Mouse (Mus musculus) ES-Bruce4 (cell line): ENCODE results near the gene 1700020D05Rik. TPM values are rescaled to one million over a fixed set of nuclear protein-coding genes. Genes with fewer than 3 reads are reported as not detected.

Experiments used
- H3K27ac ChIP-seq: 2 replicates; pipeline ENCODE4 v1.5.1; 2012; ENCODE audit warnings: low read length, inconsistent platforms; ENCODE audit not compliant: insufficient read depth
- H3K27me3 ChIP-seq: 2 replicates; pipeline ENCODE4 v1.6.1; 2012; ENCODE audit warnings: mild to moderate bottlenecking, low read length, inconsistent platforms; ENCODE audit not compliant: control insufficient read depth, poor library complexity, insufficient read depth, severe bottlenecking
- H3K36me3 ChIP-seq: 2 replicates; pipeline ENCODE4 v1.6.1; 2012; ENCODE audit warnings: inconsistent platforms, mild to moderate bottlenecking, low read length, moderate library complexity; ENCODE audit not compliant: control insufficient read depth, poor library complexity, insufficient read depth, severe bottlenecking
- H3K4me1 ChIP-seq: one replicate; pipeline ENCODE4 v1.8.1; 2011; ENCODE audit warnings: low read length; ENCODE audit not compliant: control insufficient read depth, insufficient read depth
- H3K4me3 ChIP-seq: 2 replicates; pipeline ENCODE4 v1.5.1; 2011; ENCODE audit warnings: low read depth, mild to moderate bottlenecking, low read length
- H3K9ac ChIP-seq: 2 replicates; pipeline ENCODE4 v1.6.1; 2012; ENCODE audit warnings: low read depth, mild to moderate bottlenecking, inconsistent platforms; ENCODE audit not compliant: poor library complexity, severe bottlenecking
- H3K9me3 ChIP-seq: replicated peaks from 2 replicates; pipeline ENCODE4 v1.6.1; 2012; ENCODE audit warnings: mild to moderate bottlenecking, low read length, inconsistent platforms; ENCODE audit not compliant: control insufficient read depth, poor library complexity, insufficient read depth, severe bottlenecking
- CTCF ChIP-seq: IDR thresholded peaks from one replicate; pipeline ENCODE4 v1.8.1; 2011; ENCODE audit warnings: low read depth, low read length
- EP300 ChIP-seq: IDR thresholded peaks from 2 replicates; pipeline ENCODE4 v1.6.1; 2011; ENCODE audit warnings: low read depth, low read length; ENCODE audit not compliant: insufficient read depth
- POLR2A ChIP-seq: IDR thresholded peaks from one replicate; pipeline ENCODE4 v1.8.1; 2011; ENCODE audit warnings: low read length; ENCODE audit not compliant: insufficient read depth
- polyA plus RNA-seq: library from polyadenylated mRNA; stranded (reverse); fragments of >200 nt; gene quantifications from 2 replicates; pipeline ENCODE4 v1.2.4, GENCODE M21; 2011; ENCODE audit warnings: low read depth; ENCODE audit not compliant: missing spikeins, insufficient read depth, insufficient read length

The 1700020D05Rik gene
- polyA plus RNA-seq, 1 experiment: 0.99 TPM

DNA sequence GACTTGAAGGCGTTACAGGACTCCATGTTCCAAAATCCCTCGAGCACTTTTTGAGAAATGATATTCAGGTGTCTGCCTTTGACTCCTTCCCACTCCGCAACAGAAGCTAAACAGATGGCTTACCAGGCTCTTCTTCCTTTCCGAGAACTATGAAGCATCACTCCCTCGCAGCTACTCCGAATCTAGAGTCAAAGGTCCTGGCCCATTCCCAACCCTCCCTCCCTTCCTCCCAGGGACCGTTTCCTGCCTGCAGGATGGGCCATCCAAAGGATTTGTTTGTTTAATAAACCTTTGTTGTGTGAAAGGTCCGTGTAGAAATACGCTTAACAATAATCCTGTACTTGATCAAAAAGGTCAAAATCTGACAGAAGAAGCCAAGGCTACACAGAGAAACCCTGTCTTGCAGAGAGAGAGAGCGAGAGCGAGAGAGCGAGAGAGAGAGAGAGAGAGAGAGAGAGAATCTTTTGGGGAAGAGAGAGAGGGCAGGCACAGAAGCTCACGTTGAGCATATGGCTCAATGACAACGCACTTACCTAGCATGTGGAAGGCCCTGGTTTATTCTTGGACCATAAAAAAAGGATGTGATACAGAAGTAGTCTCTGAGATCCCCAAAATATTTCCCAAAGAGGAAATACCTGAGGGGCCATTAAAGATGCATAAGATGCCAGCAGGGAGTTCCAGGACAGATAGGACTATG is 45.7 kb downstream of the 1700020D05Rik start, which contains the start of gene Ccdc85b:
Gene Ccdc85b (minus strand): TSS at position 149 of the 697 bp plus-strand sequence.
- H3K4me1 ChIP-seq: no peaks in the 10 kb centered on the region
- H3K27me3 ChIP-seq: no peaks in the 10 kb centered on the region
- no peak for TF ChIP-seq POLR2A
- TF ChIP-seq EP300: no peak
- no peak for TF ChIP-seq CTCF
- no peaks in the 10 kb centered on the region; the same call in 1 of the 2 replicates for H3K36me3 ChIP-seq
- peak within 1 kb of the TSS; percentile 86 for H3K9ac ChIP-seq
- peak within 1 kb of the TSS; percentile 64 for H3K4me3 ChIP-seq
- H3K9me3 ChIP-seq: no peaks in the 10 kb centered on the region
- H3K27ac ChIP-seq: no peak within 1 kb of the TSS

DNA sequence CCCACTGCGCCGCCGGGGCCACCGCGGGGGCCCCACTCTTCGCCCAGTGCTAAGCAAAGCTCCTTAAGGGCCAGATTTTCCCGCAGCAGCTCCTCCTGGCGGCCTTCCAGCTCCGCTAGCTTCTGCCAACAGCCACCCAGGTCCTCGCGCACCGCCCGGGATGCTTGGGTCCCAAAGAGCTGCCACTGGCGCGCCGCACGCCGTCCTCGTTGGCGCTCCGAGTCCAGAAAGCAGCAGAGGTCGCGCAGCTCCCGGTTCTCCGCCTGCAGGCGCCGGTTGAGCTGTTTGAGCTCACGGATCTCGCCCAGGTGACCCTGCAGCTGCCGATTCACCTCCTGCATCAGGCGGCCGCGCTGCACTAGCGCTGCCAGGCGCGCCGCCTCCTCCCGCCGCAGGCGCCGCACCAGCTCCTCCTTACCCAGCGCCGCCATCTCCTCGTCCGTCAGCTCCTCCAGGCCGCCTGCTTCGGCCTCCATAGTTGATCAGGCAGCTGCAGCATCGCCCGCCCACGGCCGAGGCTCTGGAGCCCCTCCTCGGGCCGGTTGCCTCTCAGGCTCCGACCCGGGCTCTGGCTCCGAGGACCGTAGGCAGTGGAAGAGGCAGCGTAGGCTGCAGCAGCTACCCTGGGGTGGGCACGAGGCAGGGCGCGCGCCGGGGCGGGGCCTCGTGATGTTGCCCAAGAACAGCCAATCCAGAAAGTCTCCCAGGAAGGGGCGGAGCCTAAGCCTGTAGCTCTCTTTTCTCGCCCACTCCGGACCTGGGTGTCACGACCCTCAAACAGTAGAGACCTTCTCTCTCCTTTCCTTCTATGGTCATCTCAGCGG is 46.5 kb downstream of the 1700020D05Rik start:
- TF ChIP-seq POLR2A (peak; percentile 85), CTCF (no peak), EP300 (no peak)
- Histone ChIP-seq H3K27ac (no peak overlapping the region), H3K9ac (peak overlapping the region; percentile 86), H3K9me3 (no peaks in the 10 kb centered on the region), H3K27me3 (no peaks in the 10 kb centered on the region), H3K36me3 (no peaks in the 10 kb centered on the region; the same call in 1 of the 2 replicates), H3K4me1 (no peaks in the 10 kb centered on the region), H3K4me3 (peak overlapping the region; percentile 64)

GRCm38 (mm10) chr19:5456241-5456921 is 47.2 kb downstream of the 1700020D05Rik start:
- no peak overlapping the region for H3K27ac ChIP-seq
- TF ChIP-seq POLR2A (no peak), CTCF (no peak), EP300 (no peak)
- no peaks in the 10 kb centered on the region for H3K4me1 ChIP-seq
- peak overlapping the region; percentile 86 for H3K9ac ChIP-seq
- no peaks in the 10 kb centered on the region; the same call in 1 of the 2 replicates for H3K36me3 ChIP-seq
- H3K27me3 ChIP-seq: no peaks in the 10 kb centered on the region
- H3K9me3 ChIP-seq: no peaks in the 10 kb centered on the region
- peak overlapping the region; percentile 64 for H3K4me3 ChIP-seq

- no peaks in the 10 kb centered on the region for H3K9me3 ChIP-seq
- H3K9ac ChIP-seq: peak overlapping the region; percentile 86; the same call in 1 of the 2 replicates
- H3K27ac ChIP-seq: no peak overlapping the region
- no peak for TF ChIP-seq CTCF
- no peak for TF ChIP-seq EP300
- TF ChIP-seq POLR2A: no peak
- H3K4me3 ChIP-seq: no peak overlapping the region
- no peaks in the 10 kb centered on the region for H3K4me1 ChIP-seq
- no peaks in the 10 kb centered on the region; the same call in 1 of the 2 replicates for H3K36me3 ChIP-seq
- no peaks in the 10 kb centered on the region for H3K27me3 ChIP-seq
Observed at GRCm38 (mm10) chr19:5455568-5455967, 48.0 kb downstream of the 1700020D05Rik start.

DNA sequence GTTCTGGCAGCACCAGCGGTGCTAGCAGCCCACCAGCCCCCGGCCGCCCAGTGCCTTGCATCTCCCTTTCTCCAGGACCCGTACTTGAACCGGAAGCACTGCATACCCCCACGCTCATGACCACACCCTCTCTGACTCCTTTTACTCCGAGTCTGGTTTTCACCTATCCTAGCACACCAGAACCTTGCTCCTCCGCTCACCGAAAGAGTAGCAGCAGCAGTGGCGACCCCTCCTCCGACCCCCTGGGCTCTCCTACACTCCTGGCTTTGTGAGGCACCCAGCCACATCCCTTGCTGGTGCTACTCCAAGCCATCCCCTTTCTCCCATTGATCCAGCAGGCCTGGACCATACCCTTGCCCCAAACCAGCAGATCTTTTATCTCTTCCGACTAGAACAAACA is 48.5 kb downstream of the 1700020D05Rik start:
- H3K27me3 ChIP-seq: no peaks in the 10 kb centered on the region
- no peaks in the 10 kb centered on the region for H3K4me1 ChIP-seq
- H3K9me3 ChIP-seq: no peaks in the 10 kb centered on the region
- no peak overlapping the region for H3K9ac ChIP-seq
- H3K4me3 ChIP-seq: peak overlapping the region; percentile 2; the same call in 1 of the 2 replicates
- TF ChIP-seq POLR2A (no peak), EP300 (no peak), CTCF (no peak)
- no peaks in the 10 kb centered on the region; the same call in 1 of the 2 replicates for H3K36me3 ChIP-seq
- H3K27ac ChIP-seq: no peak overlapping the region

Other genes starting within 250 kb of the 1700020D05Rik start
- 18.3 and 22.0 TPM in 2 replicates for gene Pacs1, start 230.7 kb downstream of the 1700020D05Rik start, polyA plus RNA-seq
- 179 and 185 TPM in 2 replicates for gene Sf3b2, start 208.3 kb downstream of the 1700020D05Rik start, polyA plus RNA-seq
- 2.5 and 2.9 TPM in 2 replicates for gene Gal3st3, start 205.5 kb downstream of the 1700020D05Rik start, polyA plus RNA-seq
- gene Catsper1, start 168.0 kb downstream of the 1700020D05Rik start, polyA plus RNA-seq: not detected in 2 replicates
- gene Cst6, start 154.2 kb downstream of the 1700020D05Rik start, polyA plus RNA-seq: 0.62 and 1.6 TPM in 2 replicates
- 33.1 and 36.6 TPM in 2 replicates for gene Eif1ad, start 137.0 kb downstream of the 1700020D05Rik start, polyA plus RNA-seq
- gene Banf1, start 136.6 kb downstream of the 1700020D05Rik start, polyA plus RNA-seq: 370 and 395 TPM in 2 replicates
- 49.1 and 67.8 TPM in 2 replicates for gene Sart1, start 115.1 kb downstream of the 1700020D05Rik start, polyA plus RNA-seq
- gene Tsga10ip, start 101.3 kb downstream of the 1700020D05Rik start, polyA plus RNA-seq: 0.49 TPM in 1 of 2 replicates, not detected in the other
- 138 and 154 TPM in 2 replicates for gene Drap1, start 78.8 kb downstream of the 1700020D05Rik start, polyA plus RNA-seq
- 17.5 and 21.9 TPM in 2 replicates for gene AI837181, start 78.6 kb downstream of the 1700020D05Rik start, polyA plus RNA-seq
- gene Fosl1, start 56.2 kb downstream of the 1700020D05Rik start, polyA plus RNA-seq: 1.3 and 2.3 TPM in 2 replicates
- 3.3 and 4.2 TPM in 2 replicates for gene Ccdc85b, start 45.9 kb downstream of the 1700020D05Rik start, polyA plus RNA-seq
- 37.7 and 47.6 TPM in 2 replicates for gene Fibp, start 43.2 kb downstream of the 1700020D05Rik start, polyA plus RNA-seq
- 1.2 and 1.6 TPM in 2 replicates for gene Ctsw, start 35.3 kb downstream of the 1700020D05Rik start, polyA plus RNA-seq
- 21.5 and 24.6 TPM in 2 replicates for gene Efemp2, start 29.8 kb downstream of the 1700020D05Rik start, polyA plus RNA-seq
- gene Mus81, start 15.4 kb downstream of the 1700020D05Rik start, polyA plus RNA-seq: 14.4 and 19.6 TPM in 2 replicates
- 878 and 879 TPM in 2 replicates for gene Cfl1, start 13.3 kb downstream of the 1700020D05Rik start, polyA plus RNA-seq
- 6.4 and 7.7 TPM in 2 replicates for gene Snx32, start 6.8 kb upstream of the 1700020D05Rik start, polyA plus RNA-seq
- 0.46 and 0.52 TPM in 2 replicates for gene Ovol1, start 56.9 kb upstream of the 1700020D05Rik start, polyA plus RNA-seq
- 1.9 TPM in 2 replicates for gene Ap5b1, start 64.2 kb upstream of the 1700020D05Rik start, polyA plus RNA-seq
- 47.2 and 56.5 TPM in 2 replicates for gene Rnaseh2c, start 98.1 kb upstream of the 1700020D05Rik start, polyA plus RNA-seq
- 50.9 and 65.5 TPM in 2 replicates for gene Kat5, start 106.5 kb upstream of the 1700020D05Rik start, polyA plus RNA-seq
- 28.5 and 32.9 TPM in 2 replicates for gene Rela, start 133.7 kb upstream of the 1700020D05Rik start, polyA plus RNA-seq
- 13.7 and 19.1 TPM in 2 replicates for gene Sipa1, start 159.9 kb upstream of the 1700020D05Rik start, polyA plus RNA-seq
- 25.8 and 27.8 TPM in 2 replicates for gene Map3k11, start 185.0 kb upstream of the 1700020D05Rik start, polyA plus RNA-seq
- 39.7 and 43.7 TPM in 2 replicates for gene Pcnx3, start 185.1 kb upstream of the 1700020D05Rik start, polyA plus RNA-seq
- not detected in 2 replicates for gene Kcnk7, start 200.6 kb upstream of the 1700020D05Rik start, polyA plus RNA-seq
- gene Ehbp1l1, start 222.5 kb upstream of the 1700020D05Rik start, polyA plus RNA-seq: 4.3 and 5.4 TPM in 2 replicates
- gene Fam89b, start 225.9 kb upstream of the 1700020D05Rik start, polyA plus RNA-seq: 13.1 and 14.6 TPM in 2 replicates
- gene Ltbp3, start 237.1 kb upstream of the 1700020D05Rik start, polyA plus RNA-seq: 5.9 and 8.2 TPM in 2 replicates